Mouse (Mus musculus) myocyte (in vitro differentiated cells): ENCODE results near the gene Pde7b. TPM values are rescaled to one million over a fixed set of nuclear protein-coding genes. Genes with fewer than 3 reads are reported as not detected.

Experiments
- H3K27me3 ChIP-seq: one replicate; pipeline ENCODE4 v1.6.1; 2011; ENCODE audit not compliant: control insufficient read depth, insufficient read depth, insufficient read length
- H3K36me3 ChIP-seq: one replicate; pipeline ENCODE4 v1.6.1; 2011; ENCODE audit not compliant: control insufficient read depth, insufficient read depth
- H3K4me2 ChIP-seq: one replicate; pipeline ENCODE4 v1.6.1; 2011; ENCODE audit warnings: low read depth, control low read depth
- H3K4me3 ChIP-seq: one replicate; pipeline ENCODE4 v1.5.1; 2011; ENCODE audit warnings: mild to moderate bottlenecking, control low read depth, moderate library complexity
- H3K79me2 ChIP-seq: one replicate; pipeline ENCODE4 v1.6.1; 2011; ENCODE audit not compliant: control insufficient read depth, insufficient read depth
- H3ac ChIP-seq: one replicate; pipeline ENCODE4 v1.6.1; 2011; ENCODE audit not compliant: control insufficient read depth, insufficient read length
- CEBPB ChIP-seq: IDR thresholded peaks from 2 replicates; pipeline ENCODE4 v1.6.1; 2011; ENCODE audit warnings: mild to moderate bottlenecking, moderate library complexity; ENCODE audit not compliant: poor library complexity, insufficient read depth, severe bottlenecking
- E2F4 ChIP-seq: IDR thresholded peaks from one replicate; pipeline ENCODE4 v1.6.1; 2011; ENCODE audit warnings: mild to moderate bottlenecking, control low read depth, moderate library complexity; ENCODE audit not compliant: insufficient read depth
- MAX ChIP-seq: IDR thresholded peaks from one replicate; pipeline ENCODE4 v1.6.1; 2011; ENCODE audit warnings: low read depth, mild to moderate bottlenecking, control low read depth
- MYOD1 ChIP-seq, 3 experiments: IDR thresholded peaks; one replicate each; pipeline ENCODE4 v1.6.1; 2011; ENCODE audit warnings: control low read depth in 2 of 3, low read depth in 2 of 3, mild to moderate bottlenecking in 2 of 3, moderate library complexity in 1 of 3; ENCODE audit not compliant: insufficient read length in 2 of 3, control insufficient read depth in 1 of 3
- MYOG ChIP-seq, 3 experiments: IDR thresholded peaks; one replicate each; pipeline ENCODE4 v1.6.1; 2011; ENCODE audit warnings: control low read depth in 2 of 3, low read depth in 2 of 3, mild to moderate bottlenecking in 2 of 3; ENCODE audit not compliant: insufficient read length in 2 of 3, control insufficient read depth in 1 of 3, insufficient read depth in 1 of 3
- POLR2A ChIP-seq: IDR thresholded peaks from one replicate; pipeline ENCODE4 v1.6.1; 2011; ENCODE audit warnings: low read depth, mild to moderate bottlenecking, control low read depth, moderate library complexity; ENCODE audit not compliant: insufficient read length
- POLR2AphosphoS2 ChIP-seq: IDR thresholded peaks from one replicate; pipeline ENCODE4 v1.6.1; 2011; ENCODE audit warnings: low read depth, control low read depth; ENCODE audit not compliant: insufficient read length
- REST ChIP-seq: IDR thresholded peaks from one replicate; pipeline ENCODE4 v1.6.1; 2011; ENCODE audit warnings: mild to moderate bottlenecking, control low read depth, moderate library complexity; ENCODE audit not compliant: insufficient read depth, insufficient read length
- SRF ChIP-seq: IDR thresholded peaks from one replicate; pipeline ENCODE4 v1.6.1; 2011; ENCODE audit warnings: low read depth; ENCODE audit not compliant: control insufficient read depth, insufficient read length
- TCF12 ChIP-seq: IDR thresholded peaks from one replicate; pipeline ENCODE4 v1.6.1; 2011; ENCODE audit warnings: mild to moderate bottlenecking, control low read depth; ENCODE audit not compliant: poor library complexity, insufficient read depth, severe bottlenecking
- TCF3 ChIP-seq: IDR thresholded peaks from one replicate; pipeline ENCODE4 v1.6.1; 2011; ENCODE audit warnings: low read depth, control low read depth; ENCODE audit not compliant: insufficient read length
- USF1 ChIP-seq: IDR thresholded peaks from one replicate; pipeline ENCODE4 v1.6.1; 2011; ENCODE audit warnings: low read depth, mild to moderate bottlenecking, control low read depth, moderate library complexity
- polyA plus RNA-seq: library from polyadenylated mRNA; unstranded; fragments of >200 nt; fragmentation: generic; extraction: Trizol; gene quantifications from one replicate; pipeline ENCODE4 v1.2.1, GENCODE M21; 2012; ENCODE audit warnings: missing spikeins

The Pde7b gene
- polyA plus RNA-seq, 1 experiment: 0.16 TPM

DNA sequence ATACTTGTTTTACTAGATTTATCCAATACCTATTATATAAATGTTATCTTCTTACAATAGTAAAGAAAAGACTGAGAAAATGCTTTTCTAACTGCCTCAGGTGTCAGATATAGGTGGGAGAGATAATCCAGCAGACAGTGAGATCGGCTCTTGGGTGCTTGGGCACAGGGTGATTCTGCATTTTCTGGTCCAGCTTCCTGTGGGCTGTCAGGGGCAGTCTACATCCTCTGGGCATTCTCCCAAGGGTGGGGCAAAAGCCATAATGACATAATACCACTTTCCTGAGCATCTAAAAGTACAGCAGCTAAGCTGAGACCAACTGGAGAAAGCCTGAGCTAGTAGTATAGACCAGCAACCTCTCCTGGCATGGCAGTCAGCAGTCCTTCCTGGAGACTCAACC, 34.1 kb upstream of the Pde7b start:
- Histone ChIP-seq H3K4me2 (no peak overlapping the region), H3ac (no peak overlapping the region), H3K36me3 (no peaks in the 10 kb centered on the region), H3K27me3 (no peaks in the 10 kb centered on the region), H3K79me2 (no peaks in the 10 kb centered on the region), H3K4me3 (no peak overlapping the region)
- TF ChIP-seq TCF3 (no peak), USF1 (no peak), REST (no peak)

DNA sequence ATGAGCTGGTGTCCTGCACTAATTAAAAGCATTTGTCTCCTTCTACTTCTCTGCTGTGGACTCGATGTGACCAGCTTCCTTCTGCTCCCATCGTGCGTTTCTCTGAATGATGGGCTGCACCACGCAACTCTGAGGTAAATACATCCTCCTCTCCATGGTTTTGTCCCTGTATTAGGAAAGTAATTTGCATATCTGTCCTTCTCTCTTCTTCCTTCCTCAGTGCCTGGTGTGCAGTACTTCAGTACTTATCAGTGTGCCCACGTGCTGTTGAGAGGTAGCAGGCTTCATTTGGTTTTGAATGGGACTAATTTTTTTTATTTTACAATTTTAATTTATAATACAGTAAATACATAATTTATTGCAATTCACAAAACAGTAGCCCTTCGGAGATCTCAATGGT, 33.4 kb upstream of the Pde7b start:
- H3K27me3 ChIP-seq: no peaks in the 10 kb centered on the region
- H3ac ChIP-seq: no peak overlapping the region
- no peak overlapping the region for H3K4me2 ChIP-seq
- no peak overlapping the region for H3K4me3 ChIP-seq
- TF ChIP-seq CEBPB (no peak), E2F4 (no peak), MAX (no peak), POLR2A (no peak), USF1 (no peak), SRF (no peak), MYOD1 (IDR thresholded peaks at IDR 0.05; ENCODE audit: control insufficient read depth in 1 of 3, insufficient read length in 2 of 3, low read depth in 2 of 3) (no peak), TCF12 (no peak), MYOG (IDR thresholded peaks at IDR 0.05; ENCODE audit: control insufficient read depth in 1 of 3, insufficient read depth in 1 of 3, insufficient read length in 2 of 3, low read depth in 2 of 3) (no peak), REST (no peak), TCF3 (no peak), POLR2AphosphoS2 (no peak)
- no peaks in the 10 kb centered on the region for H3K36me3 ChIP-seq
- no peaks in the 10 kb centered on the region for H3K79me2 ChIP-seq

- no peaks in the 10 kb centered on the region for H3K36me3 ChIP-seq
- H3K4me3 ChIP-seq: no peak overlapping the region
- no peak overlapping the region for H3ac ChIP-seq
- no peaks in the 10 kb centered on the region for H3K27me3 ChIP-seq
- H3K79me2 ChIP-seq: no peaks in the 10 kb centered on the region
- H3K4me2 ChIP-seq: no peak overlapping the region
- TF ChIP-seq TCF3 (no peak), MAX (no peak), REST (no peak), USF1 (no peak)
These were observed 31.3 kb upstream of the Pde7b start for GRCm38 (mm10) chr10:20756219-20756618.

DNA sequence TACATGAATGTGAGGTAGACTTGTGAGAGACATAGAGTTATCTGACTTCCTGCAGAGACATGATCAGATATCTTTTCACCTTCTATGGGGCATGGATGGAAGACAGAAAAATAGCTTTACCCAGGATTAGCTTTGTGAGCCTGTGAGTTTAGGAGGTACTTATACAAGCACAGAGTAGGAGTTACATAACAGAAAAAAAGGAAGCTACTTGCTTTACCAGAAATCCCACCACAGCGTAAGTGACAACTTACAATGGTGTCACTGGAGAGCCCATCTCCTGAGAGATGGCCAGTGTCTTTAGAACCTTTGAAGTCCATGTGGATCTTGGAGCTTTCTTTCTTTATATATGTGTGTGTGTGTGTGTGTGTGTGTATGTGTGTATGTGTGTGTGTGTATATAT, 28.0 kb upstream of the Pde7b start:
- Histone ChIP-seq H3K4me2 (no peak overlapping the region), H3K79me2 (no peaks in the 10 kb centered on the region), H3K36me3 (no peaks in the 10 kb centered on the region), H3ac (no peak overlapping the region), H3K27me3 (no peaks in the 10 kb centered on the region), H3K4me3 (no peak overlapping the region)
- TF ChIP-seq MYOG (IDR thresholded peaks at IDR 0.05; ENCODE audit: control insufficient read depth in 1 of 3, insufficient read depth in 1 of 3, insufficient read length in 2 of 3, low read depth in 2 of 3): no peak
- no peak for TF ChIP-seq TCF12
- TF ChIP-seq MYOD1 (IDR thresholded peaks at IDR 0.05; ENCODE audit: control insufficient read depth in 1 of 3, insufficient read length in 2 of 3, low read depth in 2 of 3): no peak
- no peak for TF ChIP-seq SRF
- no peak for TF ChIP-seq REST
- no peak for TF ChIP-seq CEBPB
- no peak for TF ChIP-seq MAX
- TF ChIP-seq USF1: no peak
- TF ChIP-seq POLR2AphosphoS2: no peak
- no peak for TF ChIP-seq E2F4
- TF ChIP-seq TCF3: no peak
- TF ChIP-seq POLR2A: no peak

DNA sequence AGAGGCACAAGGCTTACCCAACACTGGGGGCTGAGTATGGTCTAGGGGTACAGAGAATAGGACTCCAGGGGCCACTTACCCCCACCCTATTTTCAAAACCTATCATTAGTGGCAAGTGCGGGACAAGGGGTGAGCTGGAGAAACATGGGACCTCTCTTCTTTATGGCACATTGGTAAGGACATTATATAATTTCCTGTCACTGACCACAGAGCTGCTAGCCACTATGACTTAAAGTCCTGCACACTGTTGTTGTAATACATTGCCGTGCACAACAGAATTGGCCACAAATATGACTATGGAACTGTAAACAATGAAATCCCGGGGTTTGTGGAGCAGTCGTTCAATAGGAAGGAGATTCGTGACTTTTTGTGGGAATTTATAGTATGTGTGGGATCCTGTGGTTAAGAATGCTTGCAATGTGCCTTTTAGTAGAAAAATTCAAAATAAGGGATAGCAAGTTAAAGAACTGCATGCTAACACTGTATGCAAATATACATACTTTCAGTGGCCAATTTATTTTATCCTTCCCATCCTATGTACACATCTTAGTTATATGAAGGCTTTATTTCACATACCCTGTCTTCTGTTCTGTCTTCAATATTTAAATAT, 25.9 kb upstream of the Pde7b start:
- H3K36me3 ChIP-seq: no peaks in the 10 kb centered on the region
- no peak overlapping the region for H3ac ChIP-seq
- H3K27me3 ChIP-seq: no peaks in the 10 kb centered on the region
- no peak overlapping the region for H3K4me2 ChIP-seq
- TF ChIP-seq REST: no peak
- H3K4me3 ChIP-seq: no peak overlapping the region
- H3K79me2 ChIP-seq: no peaks in the 10 kb centered on the region

GRCm38 (mm10) chr10:20748938-20749337, 24.1 kb upstream of the Pde7b start:
- TF ChIP-seq REST (no peak), USF1 (no peak), TCF3 (no peak), E2F4 (no peak), CEBPB (no peak), MYOG (IDR thresholded peaks at IDR 0.05; ENCODE audit: control insufficient read depth in 1 of 3, insufficient read depth in 1 of 3, insufficient read length in 2 of 3, low read depth in 2 of 3) (no peak), SRF (no peak), POLR2A (no peak), TCF12 (no peak), MYOD1 (IDR thresholded peaks at IDR 0.05; ENCODE audit: control insufficient read depth in 1 of 3, insufficient read length in 2 of 3, low read depth in 2 of 3) (no peak), MAX (no peak), POLR2AphosphoS2 (no peak)
- no peak overlapping the region for H3K4me2 ChIP-seq
- no peaks in the 10 kb centered on the region for H3K27me3 ChIP-seq
- no peak overlapping the region for H3K4me3 ChIP-seq
- no peaks in the 10 kb centered on the region for H3K79me2 ChIP-seq
- no peak overlapping the region for H3ac ChIP-seq
- H3K36me3 ChIP-seq: no peaks in the 10 kb centered on the region
